Mouse (Mus musculus): Measurements from ENCODE around the gene Tpm1.

GRCm38 (mm10) chr9:66977982-66978381 is 71.2 kb downstream of the Tpm1 start:
- TF ChIP-seq POLR2A (IDR thresholded peaks at IDR 0.05; ENCODE audit: borderline replicate concordance, low read depth, low read length): no peak
- TF ChIP-seq CTCF (IDR thresholded peaks at IDR 0.05; ENCODE audit: low read depth, low read length): no peak

Measured in bone marrow macrophage, adult 2 months (primary cell).